Mouse (Mus musculus): ENCODE measurements around the gene Rad51c. TPM values are rescaled to one million over a fixed set of nuclear protein-coding genes. Genes with fewer than 3 reads are reported as not detected.

Gene Rad51c
- polyA plus RNA-seq (2012; fragmentation: generic; extraction: Trizol), result 1 to 10 TPM; 2.9 to 5.1 TPM

DNA sequence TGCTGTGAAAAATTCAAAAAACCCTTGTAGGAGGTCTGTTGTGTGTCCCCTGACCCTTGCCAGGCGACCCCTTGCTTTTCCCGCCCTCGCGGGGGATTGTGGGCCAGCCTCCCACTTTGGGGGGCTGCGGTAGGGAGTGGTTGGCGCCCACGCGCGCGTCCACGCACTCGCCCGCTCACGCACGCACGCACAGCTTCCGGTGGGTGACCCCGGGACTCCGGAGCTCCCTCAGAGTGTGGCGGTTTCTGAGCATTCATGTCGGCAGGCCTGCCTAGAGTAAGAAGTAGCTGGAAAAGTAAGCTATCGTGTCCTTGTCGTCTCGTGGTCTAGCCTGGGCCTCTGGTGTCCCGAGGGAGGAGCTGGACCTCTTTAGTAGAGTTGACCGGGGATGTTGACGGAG, at the start of gene Rad51c, which contains the start of gene Tex14:
Gene Rad51c, minus strand, starts transcription at position 79 of the 400 bp plus-strand sequence.
Gene Tex14, plus strand, starts transcription at position 190 of the 400 bp plus-strand sequence.

DNA sequence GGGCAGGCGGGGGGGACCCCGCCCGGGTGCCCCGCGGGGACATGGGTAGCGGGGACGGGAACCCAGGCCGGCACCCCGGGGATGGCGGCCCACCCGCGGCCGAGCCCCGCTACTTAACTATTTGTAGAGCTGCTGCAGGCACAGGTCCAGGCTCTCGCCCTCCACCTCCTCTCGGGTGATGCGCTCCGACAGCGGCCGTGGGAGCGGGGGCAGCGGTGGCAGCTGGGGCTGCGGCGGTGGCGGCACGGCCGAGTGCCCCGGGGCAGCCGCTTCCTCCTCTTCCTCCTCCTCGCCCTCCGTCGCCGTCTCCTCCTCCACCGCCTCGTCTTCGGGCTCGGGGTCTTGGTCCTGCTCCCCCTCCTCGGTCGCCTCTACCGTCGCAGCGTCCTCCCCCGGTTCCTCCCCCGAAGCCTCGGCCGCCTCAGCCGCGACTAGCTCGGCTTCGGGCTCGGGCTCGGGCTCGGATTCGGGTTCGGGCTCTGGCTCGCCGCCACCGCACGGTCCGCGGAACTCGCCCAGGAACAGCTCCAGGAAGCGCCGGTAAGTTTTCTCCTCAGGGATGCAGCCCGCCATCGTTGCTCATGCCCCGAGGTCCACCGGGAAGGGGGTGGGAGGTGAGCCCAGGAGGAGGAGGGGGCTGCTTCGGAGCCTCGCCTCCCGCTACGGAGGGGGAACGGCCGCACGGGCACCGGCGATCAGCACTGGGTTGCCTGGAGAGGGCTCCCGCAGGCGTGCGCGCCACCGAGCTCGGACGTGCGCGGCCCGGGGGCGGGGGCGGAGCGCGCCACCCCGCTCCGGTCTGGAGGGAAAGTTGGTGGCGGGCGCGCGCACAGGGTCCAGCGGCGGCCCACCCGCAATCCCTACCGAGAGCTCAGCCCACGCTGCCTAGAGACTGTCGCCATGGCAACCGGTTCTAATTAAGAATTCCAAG, 46.2 kb downstream of the Rad51c start, which contains the start of gene Ppm1e:
Gene Ppm1e, minus strand, starts transcription at position 693 of the 931 bp plus-strand sequence.

Other genes starting within 250 kb of the Rad51c start
- under 1 TPM; 0.18 to 0.21 TPM for gene Ppm1e, start 45.9 kb downstream of the Rad51c start, polyA plus RNA-seq (2012; fragmentation: generic; extraction: Trizol)
- gene Tex14, start 111 bp upstream of the Rad51c start, polyA plus RNA-seq (2012; fragmentation: generic; extraction: Trizol), result under 1 TPM in 1 of 2 experiments, not detected in 1; 0.01 TPM
- gene Gm11492, start 161.7 kb upstream of the Rad51c start, polyA plus RNA-seq (2012; fragmentation: generic; extraction: Trizol), result not detected
- gene Sept4, start 163.9 kb upstream of the Rad51c start, polyA plus RNA-seq (2012; fragmentation: generic; extraction: Trizol), result under 1 TPM; 0.15 to 0.27 TPM
- gene Mtmr4, start 187.2 kb upstream of the Rad51c start, polyA plus RNA-seq (2012; fragmentation: generic; extraction: Trizol), result 10 to 100 TPM in 1 of 2 experiments, 1 to 10 TPM in 1; 8.8 to 21.6 TPM
- gene Hsf5, start 212.2 kb upstream of the Rad51c start, polyA plus RNA-seq (2012; fragmentation: generic; extraction: Trizol), result under 1 TPM in 1 of 2 experiments, not detected in 1; 0.07 TPM